Mouse (Mus musculus) lung, adult 2 months (tissue): ENCODE data around the gene Epx. TPM values are rescaled to one million over a fixed set of nuclear protein-coding genes. Genes with fewer than 3 reads are reported as not detected.
A peak's percentile ranks its signal among the peaks of the same experiment; 100 is the strongest.

Experiments used
- DNase-seq: peaks from one replicate; pipeline ENCODE4 v3.0.0; 2022
- H3K4me1 ChIP-seq: fragments of 200-500 bp; 2 replicates; pipeline ENCODE4 v1.6.1; 2011; ENCODE audit warnings: low read length; ENCODE audit not compliant: control insufficient read depth, insufficient read depth
- H3K4me3 ChIP-seq: fragments of 200-500 bp; replicated peaks from 2 replicates; pipeline ENCODE3; 2011; ENCODE audit warnings: low read depth, mild to moderate bottlenecking, control low read depth, low read length; ENCODE audit errors: extremely low read depth
- CTCF ChIP-seq: fragments of 200-500 bp; IDR thresholded peaks from 2 replicates; pipeline ENCODE4 v1.5.1; 2011; ENCODE audit warnings: mild to moderate bottlenecking, low read length, control low read depth; ENCODE audit not compliant: insufficient read depth
- POLR2A ChIP-seq: fragments of 200-500 bp; IDR thresholded peaks from 2 replicates; pipeline ENCODE4 v1.6.1; 2011; ENCODE audit warnings: low read depth, mild to moderate bottlenecking, control low read depth, low read length, borderline replicate concordance; ENCODE audit errors: extremely low read depth
- WGBS: fragments of 180-500 bp; shearing (Covaris S2); methylation state at CpG from one replicate; pipeline ENCODE4 v1.1.7; 2018; 5-methylcytosine and 5-hydroxymethylcytosine counted together
- polyA plus RNA-seq: library from polyadenylated mRNA; depleted of rRNA; stranded (reverse); fragments of >200 nt; gene quantifications from 2 replicates; pipeline ENCODE4 v1.2.3, GENCODE M21; 2012; rRNA removed

The Epx gene
- polyA plus RNA-seq, 1 experiment, result 0.24 TPM

DNA sequence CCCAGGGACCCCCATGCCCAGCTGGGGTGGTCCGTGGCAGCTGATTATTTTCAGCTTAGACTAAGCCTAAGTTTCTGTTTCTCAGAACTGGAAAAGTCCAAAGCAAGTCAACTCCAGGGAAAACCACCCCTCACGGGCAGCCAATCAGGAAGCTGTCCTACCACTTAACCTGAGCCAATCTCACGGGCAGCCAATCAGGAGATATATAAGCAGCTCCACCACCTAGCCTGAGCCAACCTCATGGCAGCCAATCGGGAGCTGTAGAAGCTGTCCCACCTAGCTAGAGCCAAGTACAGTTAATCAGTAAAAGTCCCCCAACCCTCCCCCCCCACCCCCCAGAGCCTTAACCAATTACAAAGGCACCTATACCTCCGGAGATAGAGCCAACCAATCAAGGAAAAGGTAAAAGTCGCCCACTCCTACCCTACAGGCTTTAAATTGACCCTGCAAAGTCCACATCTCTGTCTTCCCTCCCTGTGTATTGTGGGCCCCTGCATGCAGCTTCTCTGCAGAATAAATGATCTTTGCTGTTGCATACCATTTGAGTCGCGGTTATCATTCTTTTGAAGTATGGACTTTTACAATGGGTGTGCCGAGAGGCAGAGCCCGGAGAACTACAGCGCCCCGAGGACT is 28.3 kb downstream of the Epx start:
- 81% methylated on average over 12 of the region's 12 CpGs for WGBS
- TF ChIP-seq POLR2A (no peak), CTCF (no peak)
- no peak for DNase-seq
- H3K4me3 ChIP-seq, result no peak overlapping the region
- H3K4me1 ChIP-seq, result no peaks in the 10 kb centered on the region

DNA sequence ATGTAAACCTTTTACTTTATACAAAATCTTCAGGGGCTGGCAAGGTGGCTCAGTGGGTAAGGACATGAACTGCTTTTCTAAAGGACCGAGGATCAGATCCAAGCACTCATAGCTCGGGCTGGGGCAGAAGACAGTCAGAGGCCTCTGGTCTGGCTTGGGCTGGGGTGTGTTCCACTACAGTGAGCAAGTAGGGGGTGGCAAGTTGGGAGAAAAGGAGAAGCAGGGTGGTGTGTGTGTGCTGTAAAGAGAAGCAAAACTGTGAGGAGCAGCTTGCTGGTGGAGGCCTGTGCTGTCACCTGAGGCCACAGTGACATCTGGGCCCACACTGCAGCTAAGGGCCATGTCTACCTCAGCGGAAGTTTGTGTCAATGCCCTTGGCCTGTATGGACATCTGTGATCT is 33.9 kb downstream of the Epx start:
- H3K4me1 ChIP-seq, result no peaks in the 10 kb centered on the region; the same call in 1 of the 2 replicates
- 81% methylated on average over 3 of the region's 3 CpGs for WGBS
- H3K4me3 ChIP-seq, result no peak overlapping the region
- TF ChIP-seq POLR2A (no peak), CTCF (no peak)
- no peak for DNase-seq

DNA sequence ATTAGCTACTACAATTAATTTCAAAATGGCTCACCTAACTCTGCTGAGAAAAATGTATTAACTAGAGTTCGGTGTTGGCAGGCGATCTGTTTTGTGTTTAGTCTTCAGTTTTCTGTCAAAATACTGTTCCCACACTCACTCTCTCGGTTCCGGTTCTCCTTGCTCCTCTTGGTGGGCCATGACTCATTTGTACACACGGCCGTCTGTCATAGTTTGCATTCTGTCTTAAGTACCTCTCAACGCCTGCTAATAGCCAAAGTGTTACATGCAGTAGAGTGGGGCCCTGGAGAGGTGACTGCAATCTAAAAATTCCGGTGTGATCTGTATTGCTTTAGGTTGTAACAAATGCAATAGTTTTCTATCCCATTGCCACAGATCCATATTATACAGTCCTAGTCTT is 34.7 kb downstream of the Epx start:
- WGBS, result 55% methylated on average over 8 of the region's 8 CpGs
- Histone ChIP-seq H3K4me3 (no peak overlapping the region), H3K4me1 (no peaks in the 10 kb centered on the region; the same call in 1 of the 2 replicates)
- peak; percentile 14 for DNase-seq
- TF ChIP-seq POLR2A, result no peak
- TF ChIP-seq CTCF, result no peak

DNA sequence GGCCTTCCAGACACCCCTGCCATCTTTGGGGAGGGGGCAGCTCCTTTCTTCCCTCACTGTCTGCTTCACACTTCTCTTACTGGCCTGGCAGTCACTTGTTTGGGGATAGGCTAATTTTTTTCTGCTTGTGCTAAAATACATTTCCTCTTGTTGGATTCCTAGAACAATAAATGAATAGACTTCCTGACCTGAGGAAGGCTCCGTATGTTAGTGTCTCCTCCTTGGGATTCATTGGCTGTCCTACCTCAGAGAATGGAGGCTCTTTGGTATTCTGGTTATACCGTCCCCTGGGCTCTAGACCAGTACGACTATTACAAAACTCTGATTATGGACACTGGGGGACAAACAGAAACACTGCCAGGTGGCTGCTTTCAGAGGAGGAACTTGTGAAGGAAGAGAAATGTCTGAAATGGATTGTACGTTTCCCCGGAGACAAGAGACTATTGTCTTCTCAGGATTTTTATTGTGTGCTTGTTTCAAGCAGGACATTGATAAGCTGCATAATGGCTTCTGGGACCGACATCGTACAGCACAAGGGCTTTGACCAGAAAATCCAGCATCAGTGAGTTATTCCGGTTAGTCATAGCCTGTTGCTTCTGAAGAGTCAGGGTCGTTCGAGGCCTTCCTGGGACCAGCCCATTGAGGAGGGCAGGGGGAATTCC is 47.0 kb downstream of the Epx start, which contains the start of gene Lpo:
TSS of gene Lpo (minus strand) at position 51 of the 662 bp plus-strand sequence.
- DNase-seq, result no peak
- 64% methylated on average over 10 of the region's 10 CpGs for WGBS
- Histone ChIP-seq H3K4me1 (no peaks in the 10 kb centered on the region), H3K4me3 (no peak within 1 kb of the TSS)
- TF ChIP-seq POLR2A, result no peak
- TF ChIP-seq CTCF, result no peak

DNA sequence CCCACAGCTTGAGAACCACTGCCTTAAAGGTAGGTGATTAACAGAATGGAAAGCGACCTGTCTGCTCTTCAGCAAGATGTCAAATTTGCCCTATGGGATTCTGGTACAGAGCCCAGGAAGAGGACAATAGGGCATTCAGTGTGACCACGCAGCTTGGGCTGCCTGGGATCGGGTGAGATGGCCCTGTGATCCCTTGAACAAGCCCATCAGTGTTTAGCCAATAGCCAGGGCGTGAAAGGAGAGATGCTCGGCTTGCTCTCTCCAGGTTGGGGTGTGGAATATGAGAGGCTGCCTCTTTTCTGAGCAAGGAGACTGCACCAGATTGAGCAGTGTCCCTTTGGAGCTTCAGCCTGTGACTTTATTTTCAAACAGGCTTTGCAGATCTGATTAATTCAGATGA is 53.8 kb downstream of the Epx start:
- no peak for DNase-seq
- Histone ChIP-seq H3K4me1 (no peaks in the 10 kb centered on the region), H3K4me3 (no peak overlapping the region)
- no peak for TF ChIP-seq POLR2A
- no peak for TF ChIP-seq CTCF
- WGBS, result 63% methylated on average over 5 of the region's 5 CpGs

DNA sequence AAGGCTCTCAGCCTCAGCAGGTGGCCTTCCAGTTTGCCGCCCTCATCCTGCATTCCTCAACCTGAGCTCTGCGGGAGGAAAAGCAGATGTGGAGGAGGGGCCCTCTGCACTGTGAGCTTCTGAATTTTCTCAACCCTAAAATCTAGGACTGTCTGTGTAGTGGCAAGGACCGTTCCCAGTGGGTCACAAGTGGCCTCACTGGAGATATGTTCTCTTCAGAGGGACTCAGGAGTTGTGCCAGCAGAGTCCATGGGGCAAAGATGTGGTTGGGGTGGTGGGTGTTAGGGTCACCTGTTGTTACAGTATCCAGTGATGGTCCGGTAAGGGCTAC is 57.9 kb downstream of the Epx start:
- no peak overlapping the region for H3K4me3 ChIP-seq
- WGBS, result 28% methylated on average over 4 of the region's 4 CpGs
- TF ChIP-seq CTCF (no peak), POLR2A (no peak)

DNA sequence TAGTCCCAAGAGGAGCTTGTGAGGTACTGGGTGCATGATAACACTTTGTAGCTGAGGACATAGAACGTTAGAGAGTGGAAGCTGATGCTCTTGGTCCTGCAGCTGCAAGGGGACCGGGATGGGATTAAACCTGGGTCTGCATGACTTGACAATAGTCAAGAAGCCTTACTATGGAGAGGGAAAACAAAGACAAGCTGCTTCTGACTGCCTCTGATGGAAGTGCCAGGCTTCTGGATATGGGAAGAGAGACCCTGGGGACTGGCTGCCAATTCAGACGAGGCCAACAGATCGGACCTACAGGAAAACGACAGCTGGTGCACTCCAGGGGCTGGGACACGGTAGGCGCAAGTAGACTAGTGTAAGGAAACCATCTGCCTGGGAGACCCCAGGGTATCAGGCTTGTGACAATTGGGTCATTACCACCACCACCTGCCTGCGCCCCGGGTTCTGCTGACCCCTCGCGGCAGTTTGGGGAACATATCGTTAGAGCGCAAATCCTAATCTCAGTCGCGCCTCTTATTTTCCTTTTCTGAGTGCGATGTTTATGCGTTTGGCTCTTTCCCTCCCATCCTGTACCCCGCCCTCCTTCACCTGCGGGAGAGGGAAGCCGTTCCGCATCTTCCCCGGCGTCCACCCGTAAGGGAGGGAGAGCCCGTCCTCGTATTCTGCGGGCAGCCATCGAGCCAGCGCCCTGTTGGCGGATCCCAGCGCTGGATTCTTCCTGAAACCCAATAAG is 58.5 kb downstream of the Epx start:
- peak overlapping the region; percentile 21 for H3K4me3 ChIP-seq
- peak; percentile 33 for DNase-seq
- 5% methylated on average over 31 of the region's 31 CpGs for WGBS
- H3K4me1 ChIP-seq, result no peaks in the 10 kb centered on the region
- TF ChIP-seq CTCF (peak; percentile 69), POLR2A (no peak)

More for the DNA sequence above, 57.9 kb downstream of the Epx start:
- no peak for DNase-seq
- H3K4me1 ChIP-seq, result no peaks in the 10 kb centered on the region

DNA sequence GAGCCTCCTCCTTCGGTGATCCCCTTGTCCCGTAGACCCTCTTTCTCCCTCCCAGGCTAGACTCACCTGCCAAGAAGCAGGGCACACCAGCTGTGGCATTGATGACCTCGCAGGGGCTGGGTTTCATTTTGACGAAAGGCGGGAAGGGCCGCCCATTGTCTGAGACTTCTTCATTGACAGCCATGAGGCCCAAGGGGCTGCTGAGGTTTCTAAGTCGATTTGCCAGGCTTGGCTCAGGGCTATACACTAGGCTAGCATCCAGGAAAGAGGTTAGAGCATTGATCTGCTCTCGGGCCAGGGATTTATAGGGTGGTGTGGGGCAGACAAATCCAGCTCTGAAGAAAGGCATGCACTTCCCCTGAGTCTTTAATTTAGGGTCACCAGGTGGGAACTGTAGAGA is 60.5 kb downstream of the Epx start:
- no peak overlapping the region for H3K4me3 ChIP-seq
- WGBS, result 69% methylated on average over 8 of the region's 8 CpGs
- DNase-seq, result no peak
- no peak for TF ChIP-seq CTCF
- no peak for TF ChIP-seq POLR2A
- H3K4me1 ChIP-seq, result no peaks in the 10 kb centered on the region

Other genes with a start within 250 kb of the Epx start
- gene Rnf43, start 212.8 kb downstream of the Epx start, polyA plus RNA-seq, result 10.5 and 12.6 TPM in 2 replicates
- gene Supt4a, start 138.0 kb downstream of the Epx start, polyA plus RNA-seq, result 44.7 and 73.4 TPM in 2 replicates
- 5.8 TPM in 2 replicates for gene Tspoap1, start 115.0 kb downstream of the Epx start, polyA plus RNA-seq
- gene Mpo, start 82.0 kb downstream of the Epx start, polyA plus RNA-seq, result 0.11 and 0.60 TPM in 2 replicates
- 0.85 TPM in 1 of 2 replicates, not detected in the other for gene Lpo, start 47.2 kb downstream of the Epx start, polyA plus RNA-seq
- gene Mks1, start 22.3 kb downstream of the Epx start, polyA plus RNA-seq, result 8.5 and 10.0 TPM in 2 replicates
- not detected in 2 replicates for gene Olfr462, start 16.7 kb upstream of the Epx start, polyA plus RNA-seq
- gene Olfr463, start 21.9 kb upstream of the Epx start, polyA plus RNA-seq, result not detected in 2 replicates
- 0.34 and 0.53 TPM in 2 replicates for gene Olfr464, start 45.4 kb upstream of the Epx start, polyA plus RNA-seq
- gene Dynll2, start 112.0 kb upstream of the Epx start, polyA plus RNA-seq, result 91.2 and 105 TPM in 2 replicates
- 76.5 and 93.4 TPM in 2 replicates for gene Srsf1, start 171.8 kb upstream of the Epx start, polyA plus RNA-seq
- 22.4 and 26.5 TPM in 2 replicates for gene Vezf1, start 192.7 kb upstream of the Epx start, polyA plus RNA-seq
- gene Cuedc1, start 222.5 kb upstream of the Epx start, polyA plus RNA-seq, result 40.7 and 42.9 TPM in 2 replicates